Mouse (Mus musculus) Patski (cell line): Measurements from ENCODE around the gene Avl9. TPM values are rescaled to one million over a fixed set of nuclear protein-coding genes. Genes with fewer than 3 reads are reported as not detected.

Source experiments
- ATAC-seq: fragments of 100-300 bp; one replicate; pipeline ENCODE4 v1.8.0; 2021
- CTCF ChIA-PET: fragments of 350-600 bp; sonication (Branson Sonifier 250); formaldehyde crosslinking; loops from one replicate; lab custom pipeline; 2022; ENCODE audit warnings: inconsistent platforms; lab: Charles Lee
- POLR2A ChIA-PET: fragments of 350-600 bp; sonication (Branson Sonifier 250); formaldehyde crosslinking; loops from one replicate; lab custom pipeline; 2022; ENCODE audit warnings: antibody characterized with exemption, inconsistent platforms; lab: Charles Lee
- DNase-seq: peaks from one replicate; pipeline ENCODE4 v3.0.0-alpha.2; 2011; ENCODE audit warnings: low read depth, low spot score
- H3K27me3 ChIP-seq: fragments of 371-371 bp; one replicate; pipeline ENCODE4 v1.5.1; 2021
- CTCF ChIP-seq: fragments of 100-300 bp; IDR thresholded peaks from one replicate; pipeline ENCODE4 v1.5.1; 2021
- in situ Hi-C: fragments of 300-500 bp; cut with MboI; formaldehyde crosslinking; loops from 3 replicates; pipeline ENCODE4 v1.11.1; 2018; ENCODE audit warnings: low pct_unique_long_range_greater_than_20kb, mixed read lengths
- polyA plus RNA-seq: library from polyadenylated mRNA; unstranded; gene quantifications from one replicate; pipeline ENCODE4 v1.2.3, GENCODE M21; 2021

Avl9 gene
- polyA plus RNA-seq, 1 experiment from 2014 or later: 21.1 TPM

DNA sequence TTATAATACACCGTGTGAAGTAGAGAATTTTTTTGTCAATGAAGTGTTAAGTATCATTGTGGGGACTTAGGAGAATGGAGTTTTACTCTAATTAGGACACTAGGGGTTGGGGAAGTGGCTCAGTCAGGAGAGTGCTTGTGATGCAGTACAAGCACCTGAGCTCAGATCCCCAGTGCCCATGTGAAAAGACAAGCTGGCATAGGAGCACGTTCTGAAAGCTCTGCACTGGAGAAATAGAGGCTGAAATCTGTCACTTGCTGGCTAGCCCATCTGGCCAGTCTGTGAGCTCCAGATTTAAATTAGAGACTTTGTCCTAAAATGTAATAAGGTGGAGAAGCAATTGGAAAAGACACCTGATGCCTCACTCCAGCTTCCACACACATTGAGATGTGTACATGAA, 17.8 kb downstream of the Avl9 start:
- POLR2A ChIA-PET: no interaction called here
- CTCF ChIA-PET: interaction anchor here (0.8 to 1.7 kb wide), 5 partner anchors 10 to 18 kb away, joined by 3 to 7 read pairs (median 5); partner anchors contain the start of gene Avl9

DNA sequence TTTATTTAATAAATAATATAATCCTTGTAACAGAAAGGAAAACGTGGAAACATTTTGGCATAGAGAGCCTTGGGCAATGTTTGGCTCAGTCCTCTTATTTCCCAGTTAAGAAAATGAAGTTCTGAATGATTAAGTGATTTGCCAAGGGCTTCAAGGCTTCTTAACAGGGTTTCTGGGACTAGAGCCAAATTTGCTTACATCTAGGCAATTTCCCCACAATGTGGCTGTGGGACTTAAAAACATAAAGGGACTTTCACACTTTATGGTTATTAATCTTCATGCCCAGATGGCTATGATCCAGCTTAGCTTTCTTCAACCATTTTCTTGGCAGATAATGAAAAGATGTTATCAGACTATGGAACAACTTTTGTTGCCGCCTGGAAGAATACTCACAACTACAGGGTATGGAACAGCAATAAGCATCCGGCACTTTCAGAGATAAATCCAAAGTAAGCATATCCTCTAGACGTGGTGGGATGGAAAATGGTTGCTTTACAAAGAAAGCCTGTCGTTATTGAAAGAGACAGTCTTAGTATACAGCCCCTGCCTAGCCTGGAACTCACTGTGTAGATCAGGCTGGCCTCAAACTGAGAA, 31.3 kb downstream of the Avl9 start:
- POLR2A ChIA-PET: no interaction called here
- in situ Hi-C loops: no loop called here

More for the DNA sequence above, 17.8 kb downstream of the Avl9 start:
- DNase-seq: no peak
- in situ Hi-C loops: no loop called here
- no peak for ATAC-seq
- no peak for TF ChIP-seq CTCF
- H3K27me3 ChIP-seq: no peaks in the 10 kb centered on the region

GRCm38 (mm10) chr6:56753719-56754118, 39.0 kb downstream of the Avl9 start:
- CTCF ChIA-PET: interaction anchor here (1.3 to 1.6 kb wide), 3 partner anchors 18 to 32 kb away, joined by 3 to 6 read pairs (median 4); no protein-coding TSS in a partner anchor
- ATAC-seq (no peak), DNase-seq (no peak)
- H3K27me3 ChIP-seq: no peaks in the 10 kb centered on the region
- TF ChIP-seq CTCF: no peak
- POLR2A ChIA-PET: no interaction called here
- in situ Hi-C loops: no loop called here

More for the DNA sequence above, 31.3 kb downstream of the Avl9 start:
- DNase-seq: peak; percentile 44
- CTCF ChIA-PET: interaction anchor here (1.6 kb wide), 1 partner anchor 10 kb away, joined by 5 read pairs; no protein-coding TSS in a partner anchor
- no peak for TF ChIP-seq CTCF
- H3K27me3 ChIP-seq: no peaks in the 10 kb centered on the region
- ATAC-seq: no peak

DNA sequence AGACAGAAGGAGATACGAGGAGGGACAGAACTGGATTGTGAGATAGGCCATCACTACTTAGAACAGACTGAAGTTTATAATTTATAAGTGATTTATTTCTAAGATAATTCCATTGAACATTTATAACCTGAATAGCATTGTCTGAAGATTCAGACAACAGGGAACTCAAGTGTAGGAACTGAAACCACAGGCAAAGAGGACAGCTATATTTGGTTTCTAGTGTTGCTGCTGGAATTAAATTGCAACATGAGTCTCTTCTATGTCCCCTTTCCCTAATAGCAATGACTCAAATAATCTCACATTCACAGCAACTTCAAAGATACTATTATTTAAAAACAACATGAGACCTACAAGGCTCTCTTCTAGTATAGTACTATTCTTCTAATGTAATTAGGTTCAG, 41.4 kb downstream of the Avl9 start:
- ATAC-seq: no peak
- in situ Hi-C loops: no loop called here
- DNase-seq: no peak
- ChIA-PET POLR2A (no interaction called here), CTCF (interaction anchor here (1.1 kb wide), 1 partner anchor 26 kb away, joined by 3 read pairs; no protein-coding TSS in a partner anchor)
- TF ChIP-seq CTCF: no peak
- no peaks in the 10 kb centered on the region for H3K27me3 ChIP-seq

- DNase-seq (no peak), ATAC-seq (no peak)
- in situ Hi-C loops: no loop called here
- H3K27me3 ChIP-seq: no peaks in the 10 kb centered on the region
- no peak for TF ChIP-seq CTCF
- POLR2A ChIA-PET: interaction anchor here (1.4 kb wide), 1 partner anchor 14 kb away, joined by 3 read pairs; no protein-coding TSS in a partner anchor
- CTCF ChIA-PET: no interaction called here
These were observed 44.6 kb downstream of the Avl9 start for GRCm38 (mm10) chr6:56759324-56759723.

- no peak for ATAC-seq
- in situ Hi-C loops: no loop called here
These were observed 50.6 kb downstream of the Avl9 start for GRCm38 (mm10) chr6:56765265-56765664.

GRCm38 (mm10) chr6:56765696-56766095, 51.0 kb downstream of the Avl9 start:
- DNase-seq (no peak), ATAC-seq (no peak)
- TF ChIP-seq CTCF: no peak
- in situ Hi-C loops: no loop called here
- ChIA-PET POLR2A (interaction anchor here (0.8 to 1.0 kb wide), 3 partner anchors 10 to 18 kb away, joined by 3 to 6 read pairs (median 5); no protein-coding TSS in a partner anchor), CTCF (no interaction called here)
- H3K27me3 ChIP-seq: no peaks in the 10 kb centered on the region

More at GRCm38 (mm10) chr6:56765265-56765664, 50.6 kb downstream of the Avl9 start:
- DNase-seq: no peak
- no peak for TF ChIP-seq CTCF
- no peaks in the 10 kb centered on the region for H3K27me3 ChIP-seq
- ChIA-PET CTCF (interaction anchor here (1.0 kb wide), 1 partner anchor 11 kb away, joined by 4 read pairs; no protein-coding TSS in a partner anchor), POLR2A (interaction anchor here (0.8 to 1.0 kb wide), 3 partner anchors 10 to 19 kb away, joined by 3 to 6 read pairs (median 5); no protein-coding TSS in a partner anchor)

DNA sequence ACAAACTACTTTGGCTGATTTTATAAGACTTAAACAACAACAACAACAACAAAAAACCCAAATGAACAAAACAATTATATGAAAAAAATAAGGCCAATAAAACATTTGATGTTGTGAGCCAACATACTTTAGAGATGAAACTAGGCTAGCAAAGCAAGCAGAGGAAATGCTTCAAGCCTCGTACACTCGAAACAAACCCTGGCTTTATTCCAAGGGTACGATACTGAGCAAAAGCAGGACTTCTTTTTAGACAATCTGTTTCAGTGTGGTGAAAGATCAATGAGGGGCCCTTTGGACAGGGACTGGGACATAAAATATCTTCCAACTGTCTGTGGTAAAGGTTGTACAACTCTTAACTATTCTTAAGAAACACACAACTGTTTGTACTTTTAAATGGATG, 61.1 kb downstream of the Avl9 start:
- ATAC-seq: no peak
- ChIA-PET POLR2A (no interaction called here), CTCF (no interaction called here)
- no peak for TF ChIP-seq CTCF
- no peak for DNase-seq
- in situ Hi-C loops: no loop called here
- no peaks in the 10 kb centered on the region for H3K27me3 ChIP-seq

DNA sequence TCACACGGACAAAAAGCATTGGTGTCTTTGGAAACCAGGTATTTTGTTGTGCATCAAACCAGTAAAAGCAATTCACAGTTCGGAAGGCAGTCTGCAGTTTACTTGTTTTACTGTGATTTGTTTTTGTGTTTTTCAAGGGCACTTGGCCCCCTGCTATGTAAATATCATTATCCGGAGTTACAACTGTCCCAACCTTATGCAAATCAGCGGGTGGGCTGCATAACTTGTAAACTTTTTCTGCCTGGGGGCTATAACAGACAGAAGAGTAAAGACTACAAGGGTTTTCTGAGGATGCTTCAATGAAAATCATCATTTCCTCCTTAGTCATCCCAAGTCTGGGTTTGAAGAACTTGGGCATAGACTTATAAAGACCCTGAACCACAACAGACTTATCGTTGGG, 64.9 kb downstream of the Avl9 start:
- no peak for TF ChIP-seq CTCF
- in situ Hi-C loops: no loop called here
- ChIA-PET CTCF (interaction anchor here (1.6 kb wide), 1 partner anchor 9 kb away, joined by 4 read pairs; no protein-coding TSS in a partner anchor), POLR2A (no interaction called here)
- ATAC-seq (no peak), DNase-seq (no peak)
- no peaks in the 10 kb centered on the region for H3K27me3 ChIP-seq

GRCm38 (mm10) chr6:56783561-56784272, 69.0 kb downstream of the Avl9 start:
- CTCF ChIA-PET: interaction anchor here (1.6 kb wide), 1 partner anchor 13 kb away, joined by 4 read pairs; no protein-coding TSS in a partner anchor
- H3K27me3 ChIP-seq: no peaks in the 10 kb centered on the region
- in situ Hi-C loops: no loop called here
- POLR2A ChIA-PET: interaction anchor here (1.4 kb wide), 1 partner anchor 18 kb away, joined by 5 read pairs; no protein-coding TSS in a partner anchor
- ATAC-seq (no peak), DNase-seq (no peak)
- TF ChIP-seq CTCF: no peak
